Mouse (Mus musculus) E14TG2a.4 (cell line): ENCODE measurements around the gene Traf6.

Experiments used
- H3K27me3 ChIP-seq: 2 replicates; pipeline ENCODE4 v1.6.1; 2014; ENCODE audit warnings: low read length, control low read depth; ENCODE audit not compliant: insufficient read depth
- H3K36me3 ChIP-seq: 2 replicates; pipeline ENCODE4 v1.6.1; 2014; ENCODE audit warnings: low read length, control low read depth; ENCODE audit not compliant: insufficient read depth
- H3K4me1 ChIP-seq: replicated peaks from 2 replicates; pipeline ENCODE4 v1.6.1; 2014; ENCODE audit warnings: low read depth, low read length, control low read depth
- H3K4me3 ChIP-seq: replicated peaks from 2 replicates; pipeline ENCODE4 v1.5.1; 2014; ENCODE audit warnings: mild to moderate bottlenecking, low read length
- H3K9me3 ChIP-seq: 2 replicates; pipeline ENCODE4 v1.6.1; 2014; ENCODE audit warnings: low read length, control low read depth
- CTCF ChIP-seq: conservative IDR thresholded peaks from 2 replicates; pipeline ENCODE4 v1.5.1; 2014; ENCODE audit warnings: low read length
- NANOG ChIP-seq: IDR thresholded peaks from 2 replicates; pipeline ENCODE4 v1.6.1; 2014; ENCODE audit warnings: borderline replicate concordance, low read length, mixed read lengths
- POU5F1 ChIP-seq: IDR thresholded peaks from 2 replicates; pipeline ENCODE4 v1.6.1; 2014; ENCODE audit warnings: low read length, borderline replicate concordance

The Traf6 gene

GRCm38 (mm10) chr2:101688011-101688410 lies 9.8 kb downstream of the Traf6 start:
- no peak for TF ChIP-seq CTCF
- no peak for TF ChIP-seq POU5F1
- TF ChIP-seq NANOG, result no peak

GRCm38 (mm10) chr2:101690252-101690827 lies 12.1 kb downstream of the Traf6 start:
- no peak overlapping the region for H3K4me3 ChIP-seq
- no peak for TF ChIP-seq CTCF
- no peak for TF ChIP-seq NANOG
- TF ChIP-seq POU5F1, result no peak
- no peaks in the 10 kb centered on the region for H3K9me3 ChIP-seq
- H3K36me3 ChIP-seq, result peaks cover 71% of the 10 kb centered on the region
- H3K4me1 ChIP-seq, result no peaks in the 10 kb centered on the region
- H3K27me3 ChIP-seq, result no peaks in the 10 kb centered on the region

More at GRCm38 (mm10) chr2:101688011-101688410, 9.8 kb downstream of the Traf6 start:
- no peaks in the 10 kb centered on the region for H3K4me1 ChIP-seq
- H3K9me3 ChIP-seq, result no peaks in the 10 kb centered on the region
- H3K27me3 ChIP-seq, result no peaks in the 10 kb centered on the region
- H3K36me3 ChIP-seq, result peaks cover 75% of the 10 kb centered on the region
- H3K4me3 ChIP-seq, result no peak overlapping the region

GRCm38 (mm10) chr2:101693043-101693442 lies 14.8 kb downstream of the Traf6 start:
- Histone ChIP-seq H3K36me3 (peaks cover 70% of the 10 kb centered on the region), H3K9me3 (no peaks in the 10 kb centered on the region), H3K27me3 (no peaks in the 10 kb centered on the region), H3K4me1 (no peaks in the 10 kb centered on the region), H3K4me3 (no peak overlapping the region)
- TF ChIP-seq POU5F1 (no peak), CTCF (no peak), NANOG (no peak)

- H3K4me3 ChIP-seq, result no peak overlapping the region
- H3K9me3 ChIP-seq, result no peaks in the 10 kb centered on the region
- peaks cover 73% of the 10 kb centered on the region for H3K36me3 ChIP-seq
- H3K27me3 ChIP-seq, result no peaks in the 10 kb centered on the region
- no peak for TF ChIP-seq NANOG
- TF ChIP-seq CTCF, result peak; percentile 47
- no peak for TF ChIP-seq POU5F1
- no peaks in the 10 kb centered on the region for H3K4me1 ChIP-seq
Observed at GRCm38 (mm10) chr2:101693577-101694215, 15.5 kb downstream of the Traf6 start.

GRCm38 (mm10) chr2:101695584-101695983 lies 17.4 kb downstream of the Traf6 start:
- Histone ChIP-seq H3K4me3 (no peak overlapping the region), H3K27me3 (no peaks in the 10 kb centered on the region), H3K4me1 (no peaks in the 10 kb centered on the region), H3K9me3 (no peaks in the 10 kb centered on the region), H3K36me3 (peaks cover 62% of the 10 kb centered on the region)
- no peak for TF ChIP-seq POU5F1
- TF ChIP-seq NANOG, result no peak
- no peak for TF ChIP-seq CTCF

- peaks cover 3% of the 10 kb centered on the region; the same call in 1 of the 2 replicates for H3K4me1 ChIP-seq
- H3K27me3 ChIP-seq, result no peaks in the 10 kb centered on the region
- peaks cover 36% of the 10 kb centered on the region for H3K36me3 ChIP-seq
- H3K4me3 ChIP-seq, result no peak overlapping the region
- TF ChIP-seq POU5F1, result no peak
- no peak for TF ChIP-seq NANOG
- no peak for TF ChIP-seq CTCF
- H3K9me3 ChIP-seq, result no peaks in the 10 kb centered on the region
Observed at GRCm38 (mm10) chr2:101699284-101699683, 21.1 kb downstream of the Traf6 start.

- Histone ChIP-seq H3K27me3 (peaks cover 3% of the 10 kb centered on the region; the same call in 1 of the 2 replicates), H3K9me3 (no peaks in the 10 kb centered on the region), H3K4me1 (peaks cover 3% of the 10 kb centered on the region; the same call in 1 of the 2 replicates), H3K36me3 (no peaks in the 10 kb centered on the region), H3K4me3 (no peak overlapping the region)
- TF ChIP-seq CTCF (peak; percentile 34), POU5F1 (no peak)
Observed at GRCm38 (mm10) chr2:101705941-101706485, 27.8 kb downstream of the Traf6 start.

GRCm38 (mm10) chr2:101711608-101712007 lies 33.4 kb downstream of the Traf6 start:
- Histone ChIP-seq H3K36me3 (no peaks in the 10 kb centered on the region), H3K4me3 (no peak overlapping the region), H3K9me3 (no peaks in the 10 kb centered on the region), H3K27me3 (peaks cover 6% of the 10 kb centered on the region; the same call in 1 of the 2 replicates), H3K4me1 (peaks cover 3% of the 10 kb centered on the region; the same call in 1 of the 2 replicates)
- TF ChIP-seq CTCF, result no peak
- no peak for TF ChIP-seq POU5F1
- TF ChIP-seq NANOG, result no peak
